Mouse (Mus musculus): ENCODE measurements around the gene Capn11. TPM values are rescaled to one million over a fixed set of nuclear protein-coding genes. Genes with fewer than 3 reads are reported as not detected.

Capn11 gene
- polyA plus RNA-seq, 1 experiment from 2014 or later, result 0.72 TPM

DNA sequence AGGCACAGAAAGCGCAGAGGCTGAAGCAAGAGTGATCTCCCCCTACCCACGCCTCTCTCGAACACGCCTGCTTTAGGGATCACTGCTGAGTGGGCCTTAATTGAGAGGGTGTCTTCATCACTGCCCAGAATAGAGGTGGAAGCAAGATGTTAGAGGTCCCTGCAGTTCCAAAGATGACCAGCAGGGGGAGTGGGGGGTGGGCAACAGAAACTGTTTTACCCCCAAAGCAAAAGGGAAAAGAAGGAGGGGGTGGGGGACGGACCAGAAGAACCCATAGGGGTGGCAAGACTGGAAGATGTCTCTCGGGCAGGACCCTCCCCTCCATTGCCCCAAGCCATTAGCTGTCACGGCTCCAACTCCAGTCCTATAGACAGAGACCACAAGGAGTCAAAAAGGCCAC, 19.0 kb upstream of the Capn11 start:
- no peak for ATAC-seq
- Histone ChIP-seq H3K4me3 (no peak overlapping the region), H3K9ac (no peak overlapping the region), H3K27ac (no peak overlapping the region), H3K36me3 (ENCODE audit: poor library complexity, severe bottlenecking) (peaks cover 56% of the 10 kb centered on the region), H3K4me2 (no peak overlapping the region), H3K27me3 (no peaks in the 10 kb centered on the region), H3K9me3 (replicated peaks) (no peaks in the 10 kb centered on the region), H3K4me1 (peaks cover 9% of the 10 kb centered on the region)
- 40% methylated on average over 7 of the region's 7 CpGs for WGBS

- no peak overlapping the region for H3K4me3 ChIP-seq
- H3K27me3 ChIP-seq, result no peaks in the 10 kb centered on the region
- H3K9ac ChIP-seq, result no peak overlapping the region
- WGBS, result 89% methylated on average over 2 of the region's 2 CpGs
- H3K27ac ChIP-seq, result no peak overlapping the region
- no peaks in the 10 kb centered on the region for H3K4me1 ChIP-seq
- no peak overlapping the region for H3K4me2 ChIP-seq
- no peaks in the 10 kb centered on the region for H3K9me3 ChIP-seq (replicated peaks)
- no peak for ATAC-seq
- H3K36me3 ChIP-seq (ENCODE audit: poor library complexity, severe bottlenecking), result peaks cover 96% of the 10 kb centered on the region
Measured at GRCm38 (mm10) chr17:45672598-45672997, 13.5 kb upstream of the Capn11 start.

DNA sequence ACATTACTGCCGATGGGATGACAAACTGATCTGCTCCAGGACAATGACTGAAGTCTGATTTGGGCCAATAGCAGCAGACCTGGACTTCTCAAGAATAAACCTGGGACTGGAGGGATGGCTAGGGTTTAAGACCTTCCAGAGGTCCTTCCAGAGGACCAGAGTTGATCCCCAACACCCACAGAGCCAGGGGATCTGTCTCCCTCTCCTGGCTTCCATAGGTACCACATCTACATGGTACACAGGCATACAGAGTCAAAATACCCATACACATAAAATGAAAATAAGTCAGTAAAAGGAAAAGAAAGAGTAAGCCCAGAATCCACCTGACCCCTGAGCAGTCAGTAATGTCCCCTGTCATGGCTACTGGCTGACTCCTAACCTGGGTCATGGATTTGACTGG, 12.7 kb upstream of the Capn11 start:
- Histone ChIP-seq H3K4me3 (no peak overlapping the region), H3K9me3 (replicated peaks) (no peaks in the 10 kb centered on the region), H3K4me2 (no peak overlapping the region), H3K27me3 (no peaks in the 10 kb centered on the region), H3K36me3 (ENCODE audit: poor library complexity, severe bottlenecking) (peaks cover 96% of the 10 kb centered on the region), H3K27ac (no peak overlapping the region), H3K9ac (no peak overlapping the region), H3K4me1 (no peaks in the 10 kb centered on the region)
- 92% methylated on average over 1 of the region's 1 CpGs for WGBS
- no peak for ATAC-seq

GRCm38 (mm10) chr17:45667986-45668385, 8.9 kb upstream of the Capn11 start:
- 92% methylated on average over 10 of the region's 10 CpGs for WGBS
- Histone ChIP-seq H3K4me1 (peaks cover 3% of the 10 kb centered on the region; the same call in 1 of the 2 replicates), H3K9me3 (replicated peaks) (no peaks in the 10 kb centered on the region), H3K4me3 (no peak overlapping the region), H3K36me3 (ENCODE audit: poor library complexity, severe bottlenecking) (peaks cover 98% of the 10 kb centered on the region), H3K27ac (no peak overlapping the region), H3K4me2 (no peak overlapping the region), H3K27me3 (no peaks in the 10 kb centered on the region), H3K9ac (no peak overlapping the region)
- no peak for ATAC-seq

DNA sequence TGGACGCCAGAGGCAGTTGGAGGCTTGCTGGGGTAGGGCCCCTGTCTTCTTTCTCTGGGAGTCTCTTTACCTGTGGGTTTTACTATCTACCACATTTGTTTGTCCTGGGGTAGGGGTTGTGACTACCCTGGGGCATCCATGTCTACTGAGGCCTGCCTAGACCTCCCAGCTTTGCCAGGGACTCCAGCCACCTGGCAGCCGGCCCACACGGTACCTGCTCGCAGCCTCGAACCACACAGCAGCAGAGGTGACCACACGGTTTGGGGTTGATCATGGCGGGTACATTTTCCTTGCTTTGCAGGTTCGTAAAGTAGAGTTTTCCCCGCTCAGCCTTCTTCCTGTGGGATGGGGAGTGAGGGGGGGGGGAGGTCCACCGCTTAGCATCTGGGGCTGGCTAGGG, 8.4 kb upstream of the Capn11 start:
- no peak for ATAC-seq
- Histone ChIP-seq H3K4me2 (no peak overlapping the region), H3K9ac (no peak overlapping the region), H3K4me1 (peaks cover 3% of the 10 kb centered on the region; the same call in 1 of the 2 replicates), H3K27ac (no peak overlapping the region), H3K9me3 (replicated peaks) (no peaks in the 10 kb centered on the region), H3K4me3 (no peak overlapping the region), H3K36me3 (ENCODE audit: poor library complexity, severe bottlenecking) (peaks cover 98% of the 10 kb centered on the region), H3K27me3 (no peaks in the 10 kb centered on the region)
- 84% methylated on average over 10 of the region's 10 CpGs for WGBS

DNA sequence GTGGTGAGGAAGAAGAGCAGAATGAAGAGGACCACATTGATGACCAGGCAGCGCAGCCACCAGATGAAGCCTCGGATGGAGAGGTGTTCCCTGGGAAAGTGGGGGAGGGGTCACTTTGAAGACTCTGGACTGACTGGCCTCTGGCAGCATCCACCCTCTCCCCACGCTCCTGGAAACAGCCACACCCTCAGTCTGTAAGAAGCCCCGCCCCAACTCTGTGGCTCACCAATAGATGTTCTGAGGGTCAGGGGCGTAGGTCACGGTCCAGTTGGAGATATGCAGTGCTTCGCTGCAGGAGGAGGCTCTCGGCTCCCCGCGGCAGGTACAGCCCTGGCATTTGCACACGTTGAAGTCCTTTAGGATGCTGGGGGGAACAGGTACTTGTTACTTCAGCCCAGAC, 7.0 kb upstream of the Capn11 start:
- Histone ChIP-seq H3K9ac (no peak overlapping the region), H3K27me3 (no peaks in the 10 kb centered on the region), H3K4me2 (no peak overlapping the region), H3K9me3 (replicated peaks) (no peaks in the 10 kb centered on the region), H3K4me3 (no peak overlapping the region), H3K4me1 (peaks cover 3% of the 10 kb centered on the region; the same call in 1 of the 2 replicates), H3K27ac (no peak overlapping the region), H3K36me3 (ENCODE audit: poor library complexity, severe bottlenecking) (peaks cover 98% of the 10 kb centered on the region)
- ATAC-seq, result no peak
- WGBS, result 81% methylated on average over 10 of the region's 11 CpGs

DNA sequence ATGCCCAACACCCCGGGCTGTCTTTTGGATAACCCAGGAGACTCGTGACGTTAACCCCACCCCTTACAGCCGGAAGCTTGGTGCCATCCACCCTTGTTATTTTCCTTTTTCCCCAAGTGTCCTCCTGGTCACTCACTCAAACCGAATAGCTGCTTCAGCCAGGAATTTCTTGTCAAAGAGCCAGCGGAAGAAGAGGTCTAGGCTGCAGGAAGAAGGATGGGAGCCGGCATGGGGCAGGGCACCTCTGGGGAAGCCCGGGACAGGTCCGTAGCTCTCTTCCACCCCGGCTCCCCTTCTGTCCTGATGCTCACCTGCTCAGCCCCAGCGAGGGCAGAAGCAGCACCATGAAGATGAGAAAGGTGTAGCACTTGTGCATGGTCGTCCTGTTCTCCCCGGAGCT, 5.5 kb upstream of the Capn11 start:
- Histone ChIP-seq H3K27ac (no peak overlapping the region), H3K4me1 (peaks cover 3% of the 10 kb centered on the region; the same call in 1 of the 2 replicates), H3K4me3 (no peak overlapping the region), H3K9ac (no peak overlapping the region), H3K9me3 (replicated peaks) (no peaks in the 10 kb centered on the region), H3K27me3 (no peaks in the 10 kb centered on the region), H3K4me2 (no peak overlapping the region), H3K36me3 (ENCODE audit: poor library complexity, severe bottlenecking) (peaks cover 92% of the 10 kb centered on the region)
- no peak for ATAC-seq
- WGBS, result 93% methylated on average over 13 of the region's 13 CpGs

DNA sequence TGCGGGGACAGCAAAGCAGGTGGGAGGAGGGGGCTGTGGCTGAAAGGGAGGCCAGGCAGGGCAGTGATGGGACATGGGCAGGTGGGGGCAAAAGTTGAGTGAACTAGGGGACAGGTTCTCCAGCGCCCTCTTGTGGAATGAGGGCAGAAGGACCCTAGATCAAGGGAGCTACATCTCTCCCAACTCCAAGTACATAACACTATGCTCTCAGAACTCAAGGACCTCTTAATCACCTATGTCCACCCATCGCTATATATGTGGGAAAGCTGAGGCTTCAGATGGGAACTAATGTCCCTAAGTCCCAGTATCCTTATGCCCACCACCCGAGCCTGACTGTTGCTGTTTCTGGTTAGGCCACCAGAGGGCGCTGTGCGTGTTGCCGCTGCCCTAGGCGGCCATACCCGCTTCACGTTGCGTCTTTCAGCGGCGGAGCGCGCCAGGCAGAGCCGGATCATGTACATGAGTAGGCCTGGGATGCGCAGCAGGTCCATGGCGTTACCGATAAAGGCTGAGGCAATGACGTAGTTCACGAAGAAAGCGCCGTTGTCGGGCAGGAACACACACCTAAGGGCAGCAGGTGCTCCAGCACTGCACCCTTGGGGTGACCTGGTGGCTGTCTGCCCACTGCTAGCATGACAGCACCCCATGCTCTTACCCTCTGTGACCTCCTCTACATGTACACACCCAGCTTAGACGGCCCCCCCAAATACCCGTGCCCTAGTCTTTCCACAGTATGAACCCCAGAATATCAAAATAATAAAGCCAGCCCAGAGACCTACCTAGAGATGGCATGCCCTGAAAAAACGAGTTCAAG, 4.2 kb upstream of the Capn11 start:
- Histone ChIP-seq H3K4me1 (peaks cover 3% of the 10 kb centered on the region; the same call in 1 of the 2 replicates), H3K27me3 (no peaks in the 10 kb centered on the region), H3K27ac (no peak overlapping the region), H3K9ac (peak overlapping the region; percentile 34; the same call in 1 of the 2 replicates), H3K4me2 (peak overlapping the region; percentile 39), H3K36me3 (ENCODE audit: poor library complexity, severe bottlenecking) (peaks cover 79% of the 10 kb centered on the region), H3K4me3 (no peak overlapping the region), H3K9me3 (replicated peaks) (no peaks in the 10 kb centered on the region)
- ATAC-seq, result peak; percentile 76
- 22% methylated on average over 27 of the region's 27 CpGs for WGBS

GRCm38 (mm10) chr17:45655820-45656219, 3.3 kb downstream of the Capn11 start:
- Histone ChIP-seq H3K27ac (no peak overlapping the region), H3K4me1 (no peaks in the 10 kb centered on the region), H3K4me3 (no peak overlapping the region), H3K27me3 (no peaks in the 10 kb centered on the region), H3K4me2 (no peak overlapping the region), H3K9ac (no peak overlapping the region), H3K36me3 (ENCODE audit: poor library complexity, severe bottlenecking) (peaks cover 7% of the 10 kb centered on the region), H3K9me3 (replicated peaks) (no peaks in the 10 kb centered on the region)
- 32% methylated on average over 6 of the region's 6 CpGs for WGBS
- no peak for ATAC-seq

DNA sequence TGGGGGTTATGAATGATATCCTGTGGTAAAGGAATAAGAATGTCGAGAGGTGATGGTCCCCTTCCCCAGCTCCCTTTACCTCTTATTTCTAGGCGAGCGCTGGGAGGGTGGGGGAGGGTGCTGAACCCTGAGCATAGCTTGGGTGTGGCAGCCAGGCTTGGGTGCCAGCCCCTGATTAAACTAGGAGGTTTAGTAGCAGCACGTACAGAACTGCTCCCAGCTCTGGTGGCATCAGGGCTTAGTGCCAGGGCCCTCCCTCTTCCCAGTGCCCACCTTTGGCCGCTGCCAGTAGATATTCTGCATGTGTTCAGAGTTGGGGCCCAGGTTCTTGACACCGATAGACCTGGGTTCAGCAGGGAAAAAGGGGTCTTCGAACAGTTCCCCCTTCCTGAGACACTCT, 5.9 kb downstream of the Capn11 start:
- Histone ChIP-seq H3K9ac (no peak overlapping the region), H3K4me1 (no peaks in the 10 kb centered on the region), H3K4me3 (no peak overlapping the region), H3K9me3 (replicated peaks) (no peaks in the 10 kb centered on the region), H3K4me2 (no peak overlapping the region), H3K36me3 (ENCODE audit: poor library complexity, severe bottlenecking) (no peaks in the 10 kb centered on the region), H3K27ac (no peak overlapping the region), H3K27me3 (no peaks in the 10 kb centered on the region)
- ATAC-seq, result no peak
- WGBS, result 71% methylated on average over 7 of the region's 7 CpGs

DNA sequence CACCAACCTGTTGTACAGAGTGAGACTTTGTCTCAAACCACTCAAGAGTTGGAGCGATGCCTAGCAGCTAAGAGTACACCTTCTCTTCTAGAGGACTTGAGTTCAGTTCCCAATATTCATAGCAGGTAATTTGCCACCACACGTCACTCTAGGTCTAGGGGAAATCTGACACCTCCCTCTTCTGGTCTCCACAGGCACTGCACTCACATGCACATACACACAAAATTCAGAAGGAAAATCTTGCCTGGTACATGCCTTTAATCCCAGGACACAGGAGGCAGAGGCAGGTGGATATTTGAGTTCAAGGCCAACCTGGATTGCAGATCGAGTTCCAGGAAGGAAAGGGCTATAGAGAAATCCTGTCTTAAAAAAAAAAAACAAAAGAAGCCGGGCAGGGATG, 14.9 kb downstream of the Capn11 start:
- no peaks in the 10 kb centered on the region for H3K9me3 ChIP-seq (replicated peaks)
- no peak overlapping the region for H3K27ac ChIP-seq
- H3K9ac ChIP-seq, result no peak overlapping the region
- H3K4me2 ChIP-seq, result no peak overlapping the region
- H3K36me3 ChIP-seq (ENCODE audit: poor library complexity, severe bottlenecking), result no peaks in the 10 kb centered on the region
- WGBS, result 93% methylated on average over 4 of the region's 4 CpGs
- no peak for ATAC-seq
- no peaks in the 10 kb centered on the region for H3K27me3 ChIP-seq
- H3K4me1 ChIP-seq, result no peaks in the 10 kb centered on the region
- H3K4me3 ChIP-seq, result no peak overlapping the region

DNA sequence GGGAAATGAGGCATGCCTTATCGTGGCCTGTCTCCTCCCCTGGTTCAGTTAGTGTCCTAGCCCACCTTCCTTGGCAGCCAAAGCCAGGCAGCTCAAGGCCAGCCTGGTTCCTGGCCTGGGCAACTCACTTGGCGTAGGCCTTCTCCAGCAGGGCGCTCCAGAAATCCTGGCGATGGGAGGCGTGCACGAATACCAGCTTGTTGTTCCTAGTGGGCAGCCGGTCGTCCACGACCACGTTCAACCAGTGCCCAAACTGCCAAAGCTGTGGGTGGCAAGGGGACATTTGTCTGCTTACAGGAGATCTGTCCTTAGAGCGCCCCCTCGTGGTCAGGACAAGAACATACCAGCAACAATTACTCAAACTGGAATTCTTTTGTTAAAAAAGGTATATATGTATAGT, 16.4 kb downstream of the Capn11 start:
- Histone ChIP-seq H3K4me2 (no peak overlapping the region), H3K36me3 (ENCODE audit: poor library complexity, severe bottlenecking) (no peaks in the 10 kb centered on the region), H3K9me3 (replicated peaks) (no peaks in the 10 kb centered on the region), H3K9ac (peak overlapping the region; percentile 34; the same call in 1 of the 2 replicates), H3K4me3 (no peak overlapping the region), H3K4me1 (no peaks in the 10 kb centered on the region), H3K27ac (no peak overlapping the region; the same call in 1 of the 2 replicates), H3K27me3 (no peaks in the 10 kb centered on the region)
- WGBS, result 19% methylated on average over 12 of the region's 12 CpGs
- peak; percentile 59 for ATAC-seq

DNA sequence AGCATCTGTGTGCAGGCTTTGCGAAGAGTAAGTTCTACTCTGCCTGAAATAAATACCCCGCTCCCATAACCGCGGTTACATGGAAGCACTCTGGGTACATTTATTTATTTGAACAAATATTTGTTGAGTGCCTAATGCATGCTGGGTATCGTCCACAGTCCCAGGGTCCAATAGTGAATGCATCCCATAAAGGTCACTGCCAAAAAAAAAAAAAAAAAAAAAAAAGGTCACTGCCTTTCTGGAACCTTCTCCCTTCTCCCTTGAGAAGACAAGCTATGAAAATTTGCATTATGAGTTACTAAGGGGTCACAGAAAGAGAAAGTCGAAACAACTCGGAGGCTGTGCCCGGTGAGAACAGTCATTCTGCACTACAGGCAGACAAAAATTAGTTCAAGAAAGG, 17.1 kb downstream of the Capn11 start:
- Histone ChIP-seq H3K9me3 (replicated peaks) (no peaks in the 10 kb centered on the region), H3K27me3 (no peaks in the 10 kb centered on the region), H3K4me2 (no peak overlapping the region), H3K27ac (no peak overlapping the region), H3K4me3 (no peak overlapping the region), H3K36me3 (ENCODE audit: poor library complexity, severe bottlenecking) (no peaks in the 10 kb centered on the region), H3K9ac (no peak overlapping the region), H3K4me1 (no peaks in the 10 kb centered on the region)
- WGBS, result 93% methylated on average over 8 of the region's 8 CpGs
- ATAC-seq, result no peak

All from forebrain, embryonic 13.5 days (tissue).